Mouse (Mus musculus) left cerebral cortex, adult 9 months (tissue): ENCODE measurements at regions not wholly inside any gene's neighbourhood (a gene's known extent, or its start where the extent isn't known, plus 50 kb on each side); places are given as distances from the start of the nearest gene placed in this dataset.

Experiments used
- DNase-seq, 2 experiments: peaks; one replicate each; pipeline ENCODE4 v3.0.0; 2022; ENCODE audit warnings: low spot score in 2 of 2

DNA sequence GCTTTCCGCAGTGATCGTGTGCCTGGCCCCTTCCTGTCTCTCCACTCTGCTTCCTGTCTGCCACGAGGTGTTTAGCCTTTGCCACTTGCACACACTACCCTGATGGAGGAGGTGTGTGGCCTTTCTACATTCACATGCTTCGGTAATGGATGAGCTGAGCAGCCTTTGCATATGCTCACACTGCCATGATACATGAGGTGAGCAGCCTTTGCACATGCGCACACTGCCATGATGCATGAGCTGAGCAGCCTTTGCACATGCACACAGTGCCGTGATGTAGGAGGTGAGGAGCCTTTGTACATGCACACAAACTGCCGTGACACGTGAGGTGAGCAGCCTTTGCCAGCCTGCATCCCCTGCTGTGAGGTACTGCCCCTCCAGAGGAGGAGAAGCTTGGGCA is 58.3 kb downstream of the Erv3 start:
- DNase-seq = no peak

DNA sequence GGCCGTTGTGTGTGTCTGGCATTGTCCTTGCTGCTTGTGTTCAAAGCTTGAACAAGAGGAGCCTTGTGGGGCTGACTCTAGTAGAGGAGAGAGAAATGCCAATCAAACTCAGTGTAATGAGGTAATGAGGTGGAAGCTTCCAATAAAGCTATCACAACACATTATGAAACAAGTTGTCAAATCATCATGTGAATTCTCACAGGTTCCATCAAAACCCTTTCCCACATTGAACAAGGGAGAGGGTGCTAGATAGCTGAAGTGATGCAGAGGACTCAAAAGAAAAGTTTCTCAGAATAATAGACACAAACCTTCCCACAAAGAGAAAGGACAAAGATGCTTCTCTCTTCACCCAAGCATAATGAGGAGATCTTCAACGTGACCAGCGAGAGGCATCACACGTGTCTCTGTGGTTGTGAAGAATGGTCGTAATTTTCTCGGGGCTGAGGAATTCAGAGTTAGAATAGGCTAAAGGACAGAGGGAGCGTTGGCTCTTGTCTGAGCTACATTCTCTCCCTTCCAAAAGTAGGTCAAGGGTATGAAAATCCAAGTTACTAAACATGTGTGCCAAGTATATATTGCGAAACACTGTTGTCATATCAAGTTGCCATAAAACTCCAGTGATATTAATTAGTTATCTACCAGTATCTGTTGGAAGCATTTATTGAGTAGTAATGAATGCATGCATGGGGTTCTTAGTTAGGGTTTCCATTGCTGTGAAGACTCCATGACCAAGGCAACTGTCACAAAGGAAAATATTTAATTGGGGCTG is 59.2 kb downstream of the Erv3 start:
- no peak for DNase-seq

DNA sequence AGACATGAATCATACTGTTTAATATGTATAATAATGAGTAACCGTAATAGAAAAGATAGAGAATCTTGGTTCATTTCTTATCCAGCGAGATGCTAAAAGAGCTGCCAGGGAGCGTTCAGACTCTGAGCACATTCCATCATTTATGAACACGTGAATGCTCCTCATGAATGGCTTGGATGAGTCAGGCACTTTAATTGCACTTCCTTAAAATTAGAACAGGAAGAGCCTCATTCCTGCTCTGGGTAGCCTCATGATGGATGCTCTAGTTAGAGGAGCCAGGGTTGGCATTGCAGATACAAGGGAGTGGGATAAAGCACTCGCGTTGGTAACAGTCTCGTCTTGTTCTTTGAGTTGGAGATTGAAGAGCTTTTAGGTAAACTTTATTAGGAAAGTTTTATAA is 60.1 kb downstream of the Erv3 start:
- no peak for DNase-seq

- no peak for DNase-seq
Measured at GRCm38 (mm10) chr2:131797001-131797693, 62.4 kb downstream of the Erv3 start.

- DNase-seq = peak in 1 of 2 experiments; percentile 16
Measured at GRCm38 (mm10) chr2:131775381-131775780, 84.2 kb downstream of the Erv3 start.

- DNase-seq = peak in 1 of 2 experiments; percentile 33
Measured at GRCm38 (mm10) chr2:131773691-131774090, 85.9 kb downstream of the Erv3 start.

GRCm38 (mm10) chr2:131772163-131772562 is 87.4 kb downstream of the Erv3 start:
- DNase-seq = no peak

- DNase-seq = peak in 1 of 2 experiments; percentile 79
Measured at GRCm38 (mm10) chr2:131770852-131771251, 88.7 kb downstream of the Erv3 start.

GRCm38 (mm10) chr2:131769656-131770210 is 89.8 kb downstream of the Erv3 start:
- DNase-seq = no peak

DNA sequence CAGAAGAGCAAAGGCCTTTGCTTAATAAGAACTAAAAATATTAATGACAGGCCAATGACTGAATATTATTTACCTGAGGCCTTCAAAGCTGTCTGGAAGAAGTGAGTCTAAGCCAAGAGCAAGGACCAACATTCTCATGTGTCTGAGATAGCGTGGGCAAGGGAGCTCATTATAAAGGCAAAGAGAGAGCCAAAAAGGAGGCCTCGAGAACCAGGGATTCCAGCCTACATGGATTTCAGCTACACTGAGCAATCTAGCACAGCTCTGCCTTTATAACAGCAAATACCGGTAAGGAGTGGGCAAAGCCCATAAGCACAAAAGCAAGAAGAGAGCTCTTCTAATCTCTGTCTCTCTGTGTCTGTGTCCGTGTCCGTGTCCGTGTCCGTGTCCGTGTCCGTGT is 93.0 kb downstream of the Erv3 start:
- no peak for DNase-seq

DNA sequence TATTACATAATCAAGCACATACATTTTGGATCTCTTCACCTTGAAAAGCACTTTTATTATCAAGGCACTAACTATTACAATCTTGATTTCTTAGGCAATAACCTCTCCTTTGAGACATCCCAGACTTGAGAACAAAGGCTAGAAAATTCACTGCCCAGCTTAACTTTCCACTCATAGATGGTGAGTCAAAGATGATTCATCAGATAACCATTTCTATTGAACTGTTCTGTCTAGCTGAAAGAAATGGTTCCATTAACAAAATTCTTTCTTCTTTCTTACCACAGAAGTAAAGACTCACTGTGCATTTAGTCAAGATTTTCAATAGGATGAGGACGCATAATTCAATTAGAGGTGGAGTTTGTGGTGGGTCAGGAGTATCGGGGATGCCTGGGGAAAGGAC is 98.0 kb downstream of the Erv3 start:
- DNase-seq = no peak

- no peak for DNase-seq
Measured at GRCm38 (mm10) chr2:131757183-131757903, 102.2 kb downstream of the Erv3 start.

DNA sequence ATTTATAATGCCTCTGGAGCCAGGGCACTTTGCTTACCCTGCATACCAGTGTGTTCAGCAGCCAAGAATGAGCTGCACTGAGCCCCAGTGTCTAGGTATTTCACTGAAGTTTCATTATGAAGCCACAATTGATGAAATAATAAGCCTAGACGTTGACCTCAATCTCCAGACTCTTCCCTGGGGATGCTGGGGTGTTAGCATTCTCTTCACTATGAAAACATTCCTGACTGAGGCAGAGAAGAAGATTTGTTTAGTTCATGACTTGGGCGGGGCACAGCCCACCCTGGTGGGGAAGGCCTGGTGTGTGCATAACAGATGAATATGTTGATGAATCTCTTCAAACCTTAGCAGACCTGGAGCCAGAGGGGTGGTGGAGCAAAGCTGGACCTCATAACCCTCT is 104.4 kb downstream of the Erv3 start:
- no peak for DNase-seq

- DNase-seq = no peak
Measured at GRCm38 (mm10) chr2:131753436-131753835, 106.1 kb downstream of the Erv3 start.

- no peak for DNase-seq
Measured at GRCm38 (mm10) chr2:131750679-131751078, 108.9 kb downstream of the Erv3 start.

DNA sequence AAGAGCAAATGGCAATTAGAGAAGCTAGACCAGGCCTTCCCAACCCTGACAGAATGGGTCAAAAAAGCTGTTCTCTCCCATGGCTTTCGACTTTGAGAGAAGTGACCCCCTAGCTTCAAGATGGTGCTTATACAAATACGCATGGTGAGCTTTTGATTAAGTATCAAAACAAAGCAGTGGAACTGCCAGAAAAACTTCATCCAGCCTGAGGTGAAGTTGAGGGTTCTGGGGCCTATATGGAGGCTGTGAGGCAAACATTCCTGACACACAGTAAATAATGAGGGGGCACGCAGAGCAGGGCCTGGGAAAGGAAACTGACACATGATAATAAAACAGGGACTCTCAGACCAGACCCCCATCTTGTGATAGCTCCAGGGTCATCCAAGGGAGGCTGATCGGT is 109.3 kb downstream of the Erv3 start:
- DNase-seq = no peak

DNA sequence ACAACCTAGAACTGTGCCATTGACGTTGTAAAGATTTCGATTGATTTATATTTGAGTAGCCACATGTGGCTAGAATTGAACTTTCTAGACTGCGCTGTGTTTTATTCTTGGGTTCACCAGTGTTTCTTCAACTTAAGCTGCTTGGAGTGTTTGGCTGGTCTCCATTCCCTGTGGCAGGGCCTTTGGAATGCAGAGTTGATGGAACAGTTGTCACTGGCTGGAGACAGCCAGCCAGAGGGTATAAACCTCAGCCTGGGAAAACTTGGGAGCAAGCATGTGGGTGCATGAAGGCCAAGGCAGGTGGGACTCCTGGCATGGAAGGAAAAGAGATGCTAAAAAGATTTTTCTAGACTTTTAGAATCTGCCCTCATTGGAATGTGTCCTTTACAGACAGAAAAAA is 109.8 kb downstream of the Erv3 start:
- no peak for DNase-seq

GRCm38 (mm10) chr2:131748791-131749190 is 110.8 kb downstream of the Erv3 start:
- peak; percentile 77 to 81 for DNase-seq

GRCm38 (mm10) chr2:131747707-131748106 is 111.8 kb downstream of the Erv3 start:
- no peak for DNase-seq

DNA sequence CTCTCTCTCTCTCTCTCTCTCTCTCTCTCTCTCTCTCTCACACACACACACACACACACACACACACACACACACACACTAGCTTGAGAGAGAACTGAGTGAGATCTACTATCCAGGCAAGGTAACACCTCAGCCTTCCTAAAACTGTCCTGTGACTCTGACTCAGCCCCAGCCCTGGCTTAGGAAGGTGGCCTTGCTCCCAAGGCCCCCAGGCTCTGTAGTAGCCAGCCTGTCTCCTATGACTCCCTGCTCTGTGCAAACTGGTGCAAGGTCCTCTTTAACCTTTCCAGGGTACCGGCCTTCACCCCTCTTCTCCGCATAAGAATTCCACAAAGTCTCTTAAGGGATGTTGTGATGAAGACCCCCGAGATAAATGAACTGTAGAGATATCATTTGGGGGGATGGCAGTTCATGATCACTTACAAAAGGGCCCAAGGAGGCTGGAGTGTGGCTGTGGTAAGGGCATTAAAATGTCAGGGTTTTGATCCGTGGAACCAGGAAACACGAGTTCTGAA is 114.1 kb downstream of the Erv3 start:
- DNase-seq = no peak

- DNase-seq = no peak
Measured at GRCm38 (mm10) chr2:131744957-131745356, 114.6 kb downstream of the Erv3 start.

DNA sequence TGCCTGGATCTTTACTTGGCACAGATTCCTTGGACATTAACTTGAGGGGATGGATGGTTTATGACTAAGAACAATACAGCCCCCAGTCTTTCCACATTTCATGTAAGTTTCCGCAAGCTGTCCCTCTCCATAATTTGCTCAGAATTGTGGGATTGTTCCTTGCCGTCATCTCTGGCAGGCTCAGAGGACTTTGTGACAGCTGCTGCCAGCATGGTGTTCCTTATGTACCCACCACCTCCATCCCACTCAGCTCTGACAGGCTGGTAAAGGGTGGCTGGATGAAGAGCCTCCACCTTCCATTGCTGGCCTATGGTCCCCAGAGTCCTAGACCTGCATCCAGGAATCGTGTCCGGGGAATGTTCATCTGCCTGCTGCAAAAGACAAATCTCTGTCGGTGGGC is 119.1 kb downstream of the Erv3 start:
- peak in 1 of 2 experiments; percentile 17 for DNase-seq
